Mouse (Mus musculus): ENCODE data around the gene Chd2.

GRCm38 (mm10) chr7:73523183-73523582, 18.4 kb downstream of the Chd2 start:
- TF ChIP-seq CTCF (IDR thresholded peaks at IDR 0.05; ENCODE audit: borderline replicate concordance, control insufficient read depth, extremely low read depth, insufficient read depth, low read length, poor library complexity) = no peak
- TF ChIP-seq POLR2A (IDR thresholded peaks at IDR 0.05; ENCODE audit: control insufficient read depth, extremely low read depth, insufficient read depth, low read length, poor library complexity) = no peak
